19 mouse cellular contexts compared by ENCODE assay signal in genomic region chr11:107667542-107667941, GRCm38 (mm10). TPM values are rescaled to one million over a fixed set of nuclear protein-coding genes. Genes with fewer than 3 reads are reported as not detected.
"Had no signal": no experiment of that assay in that cellular context is flagged by ENCODE, and none has a peak within 500 bp of the region (broad histone marks: within the 10 kb centered on the region; RNA-seq: fewer than 3 reads in every experiment).

No protein-coding gene starts in this region.

- DNase-seq: gastrocnemius, adult 2 months; gastrocnemius, postnatal 10 days; gastrocnemius, postnatal 25 days; heart, adult 2 months; heart, postnatal 10 days; heart, postnatal 4 days; kidney, adult 18-20 months; kidney, adult 8-10 months; kidney, postnatal 10 days; kidney, postnatal 25 days; kidney, postnatal 4 days; liver had no signal

RNA-seq across cellular contexts. Expression of gene Cacng1, which starts 48.8 kb away (rescaled TPM):
- total RNA-seq: granulocyte monocyte progenitor cell, adult 5-6 weeks; heart, adult 2 months; heart, postnatal 10 days; heart, postnatal 25 days; layer of hippocampus, adult 2 months; layer of hippocampus, postnatal 25 days; left cerebral cortex, adult 2 months; left cerebral cortex, postnatal 14 days; left cerebral cortex, postnatal 36 days had no signal
